Mouse (Mus musculus): ENCODE data around the gene Pik3c2b.

DNA sequence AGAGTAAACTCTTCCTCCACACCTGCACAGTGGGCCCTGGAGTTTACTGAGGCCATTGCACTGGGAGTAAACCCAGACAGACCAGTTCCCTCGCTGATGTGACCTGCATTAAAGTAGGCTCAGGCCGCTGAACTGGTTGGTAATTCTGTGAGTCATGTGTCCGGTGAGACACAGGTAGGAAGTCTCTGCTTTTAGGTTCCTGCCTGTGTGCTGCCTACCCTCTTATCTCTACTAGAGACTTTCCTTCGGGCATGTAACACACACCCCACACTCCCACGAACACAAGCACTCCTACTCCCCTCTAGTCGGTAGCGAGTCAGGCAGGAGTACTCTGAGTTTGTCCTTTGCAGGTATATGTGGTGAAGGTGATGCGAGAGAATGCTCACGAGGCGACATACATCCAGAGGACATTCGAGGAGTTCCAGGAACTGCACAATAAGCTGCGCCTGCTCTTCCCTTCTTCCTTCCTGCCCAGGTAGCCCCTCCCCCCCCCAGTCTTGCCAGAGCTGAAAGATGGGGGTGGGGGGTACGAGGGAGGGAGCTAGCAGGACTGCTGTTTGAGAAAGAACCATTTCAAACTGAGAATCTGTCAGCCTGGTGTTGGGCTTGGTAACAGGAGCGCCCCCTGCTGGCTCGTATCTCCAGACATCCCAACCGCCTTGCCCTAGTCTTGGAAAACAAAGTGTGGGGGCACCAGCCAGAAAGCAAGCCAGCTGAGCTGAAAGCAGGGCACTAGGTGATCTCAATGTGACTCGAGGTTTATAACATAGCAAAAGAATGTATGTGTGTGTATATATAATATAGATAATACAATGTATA lies 55.7 kb downstream of the Pik3c2b start:
- no peak for TF ChIP-seq POLR2AphosphoS2 (IDR thresholded peaks at IDR 0.05; ENCODE audit: insufficient read length, low read depth)
- no peak for TF ChIP-seq USF1 (IDR thresholded peaks at IDR 0.05; ENCODE audit: low read depth)
- no peak for TF ChIP-seq E2F4 (IDR thresholded peaks at IDR 0.05; ENCODE audit: insufficient read depth)
- TF ChIP-seq MAX (IDR thresholded peaks at IDR 0.05; ENCODE audit: low read depth), result no peak
- no peak for TF ChIP-seq MYOD1 (IDR thresholded peaks at IDR 0.05; ENCODE audit: control insufficient read depth in 1 of 3, insufficient read length in 2 of 3, low read depth in 2 of 3)
- TF ChIP-seq POLR2A (IDR thresholded peaks at IDR 0.05; ENCODE audit: insufficient read length, low read depth), result no peak
- no peak for TF ChIP-seq TCF12 (IDR thresholded peaks at IDR 0.05; ENCODE audit: insufficient read depth, poor library complexity, severe bottlenecking)
- no peak for TF ChIP-seq CEBPB (IDR thresholded peaks at IDR 0.05; ENCODE audit: insufficient read depth, poor library complexity, severe bottlenecking)
- TF ChIP-seq MYOG (IDR thresholded peaks at IDR 0.05; ENCODE audit: control insufficient read depth in 1 of 3, insufficient read depth in 1 of 3, insufficient read length in 2 of 3, low read depth in 2 of 3), result no peak
- TF ChIP-seq TCF3 (IDR thresholded peaks at IDR 0.05; ENCODE audit: insufficient read length, low read depth), result no peak

All from myocyte (in vitro differentiated cells).